Mouse (Mus musculus) ES-E14 (cell line): ENCODE data around the gene Hmgxb4. TPM values are rescaled to one million over a fixed set of nuclear protein-coding genes. Genes with fewer than 3 reads are reported as not detected.
A peak's percentile ranks its signal among the peaks of the same experiment; 100 is the strongest.

Experiments used
- DNase-seq: peaks from one replicate; pipeline ENCODE4 v3.0.0-alpha.2; 2013; ENCODE audit warnings: low read depth, low spot score
- H3K27ac ChIP-seq: 2 replicates; pipeline ENCODE4 v1.5.1; 2012; ENCODE audit warnings: low read depth, mild to moderate bottlenecking, low read length, moderate library complexity, mixed read lengths; ENCODE audit not compliant: poor library complexity, insufficient read depth, severe bottlenecking
- H3K36me3 ChIP-seq: 2 replicates; pipeline ENCODE4 v1.6.1; 2012; ENCODE audit warnings: mild to moderate bottlenecking, low read length, moderate library complexity, mixed read lengths; ENCODE audit not compliant: control insufficient read depth, poor library complexity, insufficient read depth, severe bottlenecking
- H3K4me1 ChIP-seq, 2 experiments: fragments of 150-350 bp in 1 of 2; sonication (generic) in 1 of 2; 2 replicates each; pipeline ENCODE4 v1.6.1; 2012; ENCODE audit warnings: low read length in 2 of 2, mild to moderate bottlenecking in 1 of 2, mixed read lengths in 1 of 2; ENCODE audit not compliant: control insufficient read depth in 2 of 2, insufficient read depth in 2 of 2, poor library complexity in 1 of 2
- H3K4me3 ChIP-seq, 2 experiments: fragments of 150-350 bp in 1 of 2; sonication (generic) in 1 of 2; 2 replicates each; pipeline ENCODE4 v1.5.1; 2012; ENCODE audit warnings: low read length in 2 of 2, low read depth in 1 of 2, mild to moderate bottlenecking in 1 of 2, mixed read lengths in 1 of 2; ENCODE audit not compliant: insufficient read depth in 1 of 2, poor library complexity in 1 of 2, severe bottlenecking in 1 of 2
- H3K9ac ChIP-seq: 2 replicates; pipeline ENCODE4 v1.6.1; 2012; ENCODE audit warnings: low read depth, mild to moderate bottlenecking, low read length, mixed read lengths; ENCODE audit not compliant: poor library complexity, insufficient read depth, severe bottlenecking
- H3K9me3 ChIP-seq: fragments of 150-350 bp; sonication (generic); 2 replicates; pipeline ENCODE4 v1.6.1; 2012; ENCODE audit warnings: low read depth, mild to moderate bottlenecking, low read length; ENCODE audit not compliant: control insufficient read depth, insufficient read depth
- CHD2 ChIP-seq: IDR thresholded peaks from 2 replicates; pipeline ENCODE4 v1.6.1; 2014; ENCODE audit warnings: mild to moderate bottlenecking, low read depth, low read length, inconsistent platforms
- HCFC1 ChIP-seq: IDR thresholded peaks from 2 replicates; pipeline ENCODE4 v1.6.1; 2012; ENCODE audit warnings: low read length, inconsistent platforms, borderline replicate concordance; ENCODE audit not compliant: insufficient read depth
- MAFK ChIP-seq: IDR thresholded peaks from 2 replicates; pipeline ENCODE4 v1.6.1; 2014; ENCODE audit warnings: mild to moderate bottlenecking, low read depth, low read length, inconsistent platforms; ENCODE audit not compliant: insufficient read depth
- ZC3H11A ChIP-seq: IDR thresholded peaks from 2 replicates; pipeline ENCODE4 v1.6.1; 2012; ENCODE audit warnings: low read depth, mild to moderate bottlenecking, inconsistent platforms, low read length, borderline replicate concordance
- ZNF384 ChIP-seq: IDR thresholded peaks from 2 replicates; pipeline ENCODE4 v1.6.1; 2012; ENCODE audit warnings: low read depth, low read length, inconsistent platforms
- in situ Hi-C, 2 experiments: fragments of 600-800 bp; cut with MboI; formaldehyde crosslinking; loops; one replicate each; pipeline ENCODE4 v1.15.1; 2025; ENCODE audit warnings: low sequenced_read_pairs in 2 of 2, inconsistent platforms in 1 of 2; ENCODE audit not compliant: unreplicated experiment in 2 of 2
- total RNA-seq: library from RNA; depleted of rRNA; stranded (reverse); fragments of 300-350 nt; gene quantifications from 2 replicates; pipeline ENCODE4 v1.2.3, GENCODE M21; 2012

Hmgxb4 gene
- total RNA-seq, 1 experiment = 66.5 TPM

DNA sequence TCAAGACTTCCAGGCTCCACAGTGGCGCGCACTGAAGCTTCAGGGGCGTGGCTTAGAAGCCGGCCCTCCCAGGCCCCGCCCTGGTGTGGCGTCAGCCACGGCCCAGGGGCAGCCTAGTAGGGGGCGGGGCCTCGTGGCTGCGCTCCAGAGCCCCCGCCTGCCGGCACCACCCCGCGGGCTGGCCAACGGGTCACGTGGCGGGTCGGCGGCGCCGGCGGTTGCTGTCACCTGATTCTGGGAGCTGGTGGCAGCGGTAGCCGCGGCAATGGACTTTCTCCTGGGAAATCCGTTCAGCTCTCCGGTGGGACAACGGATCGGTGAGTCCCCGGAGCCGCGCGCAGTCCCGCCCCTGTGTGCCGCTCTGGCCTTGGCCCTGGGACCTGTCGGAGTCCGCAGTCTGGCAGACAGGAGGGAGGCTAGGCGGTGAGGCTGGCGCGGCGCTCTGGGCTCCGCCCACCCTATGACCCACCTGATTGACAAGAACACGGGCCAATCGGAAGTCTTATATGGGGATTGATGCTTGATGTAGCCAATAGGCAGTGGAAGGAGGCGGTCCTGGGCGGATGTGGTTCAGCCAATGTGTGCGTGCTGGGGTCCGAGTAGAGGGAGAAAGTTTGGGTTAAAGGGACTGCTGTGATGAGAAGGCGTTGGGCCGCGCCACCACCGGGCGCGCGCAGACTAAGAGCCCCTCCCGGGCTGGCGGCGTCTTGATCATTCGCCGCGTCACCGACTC, 40.5 kb downstream of the Hmgxb4 start, which contains the start of gene Tom1:
TSS of gene Tom1 (plus strand) at position 195 of the 733 bp plus-strand sequence.
- in situ Hi-C loops = no loop called here
- Histone ChIP-seq H3K9ac (peak within 1 kb of the TSS; percentile 90), H3K36me3 (peaks cover 20% of the 10 kb centered on the region), H3K4me3 (peak within 1 kb of the TSS; percentile 84 to 91), H3K9me3 (no peaks in the 10 kb centered on the region), H3K4me1 (peaks cover 4 to 15% of the 10 kb centered on the region in 2 experiments), H3K27ac (peak within 1 kb of the TSS; percentile 87)
- DNase-seq = peak; percentile 99
- TF ChIP-seq ZC3H11A (no peak), ZNF384 (no peak), CHD2 (peak; percentile 99)

- Histone ChIP-seq H3K9me3 (no peaks in the 10 kb centered on the region), H3K36me3 (peaks cover 18% of the 10 kb centered on the region), H3K4me3 (peak overlapping the region; percentile 77 to 91), H3K4me1 (peaks cover 4 to 15% of the 10 kb centered on the region in 2 experiments), H3K9ac (peak overlapping the region; percentile 81), H3K27ac (peak overlapping the region; percentile 64)
- DNase-seq = no peak
- in situ Hi-C loops = no loop called here
- TF ChIP-seq CHD2 = no peak
- no peak for TF ChIP-seq HCFC1
- TF ChIP-seq ZC3H11A = no peak
These were observed 41.1 kb downstream of the Hmgxb4 start for GRCm38 (mm10) chr8:75034285-75034684.

GRCm38 (mm10) chr8:75035640-75036039, 42.5 kb downstream of the Hmgxb4 start:
- TF ChIP-seq ZC3H11A = no peak
- no peak for TF ChIP-seq MAFK
- TF ChIP-seq CHD2 = no peak
- TF ChIP-seq ZNF384 = no peak
- no peak for TF ChIP-seq HCFC1
- no peak for DNase-seq
- H3K4me3 ChIP-seq = no peak overlapping the region
- no peaks in the 10 kb centered on the region for H3K9me3 ChIP-seq
- peaks cover 4 to 13% of the 10 kb centered on the region in 2 experiments for H3K4me1 ChIP-seq
- no peak overlapping the region for H3K27ac ChIP-seq
- peaks cover 8% of the 10 kb centered on the region for H3K36me3 ChIP-seq
- H3K9ac ChIP-seq = no peak overlapping the region
- in situ Hi-C loops = no loop called here

DNA sequence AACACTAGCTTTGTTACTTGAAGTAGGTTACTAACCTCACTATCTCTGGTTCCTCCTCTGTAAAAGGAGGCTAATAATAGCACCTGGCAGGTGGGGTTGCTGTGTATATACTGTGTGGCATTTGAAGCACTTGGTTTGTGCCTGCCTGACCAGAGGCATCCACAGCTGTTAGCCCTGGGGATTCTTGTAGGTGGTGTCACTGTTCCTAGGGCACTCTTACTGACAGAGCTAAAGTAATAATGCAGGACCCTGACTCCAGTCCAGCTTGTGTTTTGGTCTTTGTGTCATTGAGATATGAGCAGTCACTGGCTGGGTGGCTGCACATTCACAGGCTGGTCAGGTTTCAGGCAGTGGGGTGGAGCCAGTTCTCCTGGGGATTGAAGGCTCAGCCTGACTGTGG, 45.3 kb downstream of the Hmgxb4 start:
- Histone ChIP-seq H3K9ac (no peak overlapping the region), H3K4me3 (no peak overlapping the region), H3K9me3 (no peaks in the 10 kb centered on the region), H3K27ac (no peak overlapping the region), H3K4me1 (peaks cover 3 to 10% of the 10 kb centered on the region in 2 experiments; a peak in 3 of 4 replicates), H3K36me3 (peaks cover 3% of the 10 kb centered on the region; the same call in 1 of the 2 replicates)
- no peak for DNase-seq
- no peak for TF ChIP-seq CHD2
- TF ChIP-seq ZNF384 = no peak
- TF ChIP-seq HCFC1 = no peak
- no peak for TF ChIP-seq MAFK
- no peak for TF ChIP-seq ZC3H11A
- in situ Hi-C loops = no loop called here
